Mouse (Mus musculus) lung, postnatal 36 days (tissue): ENCODE data around the gene Dst.
"Not testable (repeated sequence)": the region's sequence is repeated elsewhere in the genome, so short reads cannot be mapped to it uniquely, and the experiment has no call there.

Experiments used
- DNase-seq: peaks from one replicate; pipeline ENCODE4 v3.0.0; 2022; ENCODE audit warnings: mixed read lengths

The Dst gene

DNA sequence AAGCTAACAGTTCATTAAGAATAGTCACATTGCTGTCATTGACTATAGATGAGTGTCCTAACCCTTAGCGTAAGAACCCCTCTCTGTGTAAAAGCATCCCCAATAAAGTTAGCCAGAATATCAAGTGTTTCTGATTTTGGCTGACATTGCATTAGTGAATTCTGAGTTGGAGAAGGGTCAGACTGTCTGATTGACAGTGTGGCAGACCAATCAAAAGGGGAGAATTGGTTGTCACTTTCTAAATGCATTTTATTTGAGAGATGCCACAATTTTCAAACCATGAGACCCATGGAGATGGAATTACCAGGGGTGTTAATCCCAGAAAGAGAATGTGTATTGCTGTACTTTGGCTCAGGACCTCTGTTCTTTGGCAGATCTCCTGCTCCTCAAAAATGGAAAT, 125.5 kb downstream of the Dst start:
- DNase-seq: no peak

DNA sequence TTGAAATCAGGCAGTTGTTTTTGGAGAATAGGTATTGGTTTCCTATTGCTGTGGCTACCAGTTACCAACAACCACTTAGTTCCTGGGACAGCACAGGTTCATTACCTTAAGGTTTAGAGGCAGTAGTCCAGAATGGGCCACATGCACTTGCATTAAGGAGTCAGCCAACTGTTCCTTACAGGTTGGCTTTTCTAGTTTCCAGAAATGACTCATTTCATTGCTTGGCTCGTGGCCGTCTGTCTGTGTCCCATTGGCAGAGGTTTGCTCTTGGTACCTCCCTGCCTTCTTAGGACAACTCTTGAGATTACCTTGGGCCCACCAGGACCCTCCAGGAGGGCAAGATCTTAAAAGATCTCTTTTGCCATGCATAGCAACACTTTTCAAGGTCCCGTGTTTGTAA, 125.9 kb downstream of the Dst start:
- DNase-seq: no peak

DNA sequence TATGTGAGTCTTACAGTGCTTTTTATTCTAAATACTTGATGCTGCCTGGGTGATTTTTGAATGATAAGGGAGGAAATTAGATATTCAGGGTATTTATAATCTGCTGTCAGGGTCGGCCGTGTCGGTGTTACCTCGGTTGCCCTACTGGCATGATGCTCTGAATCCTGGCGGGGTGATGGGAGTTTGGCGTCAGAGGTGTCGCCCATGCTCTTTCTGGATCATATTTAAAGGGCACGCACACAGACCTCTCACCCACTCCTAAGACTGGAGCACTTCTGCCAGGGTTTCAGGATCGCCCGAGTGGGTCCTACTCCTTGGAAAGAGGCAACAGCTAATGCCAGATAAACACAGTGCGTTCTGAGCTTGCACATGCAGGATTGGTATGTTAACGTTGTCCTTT, 128.1 kb downstream of the Dst start:
- DNase-seq: no peak

DNA sequence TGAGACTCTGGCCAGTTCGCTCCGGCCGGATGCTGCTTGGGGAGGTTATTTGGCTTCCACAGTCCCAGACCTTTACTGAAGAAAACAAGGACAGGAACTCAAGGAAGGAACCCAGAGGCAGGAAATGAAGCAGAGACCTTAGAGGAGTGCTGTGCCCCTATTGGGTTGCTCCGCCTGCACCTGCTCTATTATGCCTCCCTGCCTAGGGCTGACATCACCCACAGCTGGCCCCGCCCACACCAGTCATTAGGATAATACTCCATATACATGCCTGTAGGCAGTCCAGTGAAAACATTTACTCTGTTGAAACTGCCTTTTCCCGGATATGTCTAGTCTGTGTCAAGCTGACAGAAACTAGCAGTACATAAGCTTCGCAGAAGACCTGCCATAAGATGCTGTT, 130.5 kb downstream of the Dst start:
- no peak for DNase-seq

DNA sequence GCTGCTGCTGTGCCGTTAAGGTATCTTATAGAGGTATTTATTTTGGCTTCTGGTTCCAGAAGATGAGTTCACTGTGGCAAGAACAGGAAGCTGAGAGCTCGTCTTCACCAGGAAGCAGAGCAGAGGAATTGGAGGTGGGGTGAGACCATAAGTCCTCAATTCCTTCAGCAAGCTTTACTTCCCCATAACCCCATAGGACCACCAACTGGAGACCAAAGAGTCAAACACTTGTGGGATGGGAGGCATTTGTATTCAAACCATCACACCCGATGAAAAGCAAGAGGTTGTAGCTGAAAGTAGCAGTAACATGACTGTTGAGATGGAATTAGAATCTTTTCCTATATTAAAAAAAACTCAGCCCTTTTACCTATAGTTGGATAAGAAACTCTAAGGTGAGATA, 132.0 kb downstream of the Dst start:
- DNase-seq: no peak

DNA sequence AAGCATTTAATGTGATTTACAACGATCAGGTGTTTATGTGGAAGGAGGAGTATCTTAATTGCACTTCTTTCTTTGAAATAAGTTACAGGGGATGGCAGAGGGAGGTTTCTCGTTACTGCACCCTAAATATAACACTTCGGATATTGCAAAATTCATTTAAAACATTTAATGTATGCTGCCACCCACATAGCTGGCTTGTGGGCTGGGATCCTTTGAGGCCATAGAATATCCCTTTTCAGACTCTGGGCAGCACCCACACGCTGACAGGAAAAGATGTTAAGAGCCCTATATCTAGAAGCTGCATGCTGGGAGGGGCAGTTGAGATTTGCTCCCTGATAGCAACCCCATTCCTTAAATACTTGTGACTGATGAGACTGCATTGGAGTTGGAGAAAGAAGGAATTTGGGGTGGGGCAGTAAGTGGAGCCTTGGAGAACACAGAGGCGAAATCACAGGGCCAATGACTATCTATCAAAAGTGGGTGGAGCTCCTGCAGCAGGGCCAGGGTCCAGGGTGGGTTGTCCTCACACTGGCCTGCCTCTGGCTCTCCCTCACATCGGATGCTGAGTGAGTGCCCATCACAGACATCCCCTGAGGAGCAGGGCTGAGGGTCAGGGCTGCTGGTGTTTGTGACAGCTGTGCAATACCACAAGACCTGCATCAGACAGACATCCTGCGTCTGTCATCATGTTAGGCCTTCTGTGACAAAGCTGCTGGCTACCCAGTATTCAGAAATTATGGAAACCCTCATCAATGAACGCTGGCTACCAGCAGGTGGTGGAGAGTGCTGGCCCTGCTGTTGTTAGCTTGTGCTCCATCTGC, 133.1 kb downstream of the Dst start:
- DNase-seq: peak; percentile 13

DNA sequence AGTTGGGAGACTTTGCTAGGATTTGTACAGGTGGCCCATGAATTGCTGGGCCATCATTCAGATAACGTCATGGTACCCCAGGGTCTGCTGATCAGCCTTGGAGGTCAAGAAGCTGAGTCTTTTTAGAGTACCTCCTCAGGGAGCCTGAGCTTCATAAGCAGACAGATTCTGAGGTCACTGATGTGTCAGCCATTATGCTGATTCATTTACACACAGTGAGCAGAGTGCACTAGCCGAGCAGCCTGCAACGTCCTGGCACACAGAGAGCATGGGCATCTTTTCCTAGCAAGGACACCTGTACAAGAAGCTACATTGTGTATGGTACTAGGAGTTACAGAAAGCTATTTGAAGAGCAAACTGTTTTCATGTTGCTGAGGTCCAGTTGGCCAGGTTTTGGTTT, 134.3 kb downstream of the Dst start:
- DNase-seq: no peak

DNA sequence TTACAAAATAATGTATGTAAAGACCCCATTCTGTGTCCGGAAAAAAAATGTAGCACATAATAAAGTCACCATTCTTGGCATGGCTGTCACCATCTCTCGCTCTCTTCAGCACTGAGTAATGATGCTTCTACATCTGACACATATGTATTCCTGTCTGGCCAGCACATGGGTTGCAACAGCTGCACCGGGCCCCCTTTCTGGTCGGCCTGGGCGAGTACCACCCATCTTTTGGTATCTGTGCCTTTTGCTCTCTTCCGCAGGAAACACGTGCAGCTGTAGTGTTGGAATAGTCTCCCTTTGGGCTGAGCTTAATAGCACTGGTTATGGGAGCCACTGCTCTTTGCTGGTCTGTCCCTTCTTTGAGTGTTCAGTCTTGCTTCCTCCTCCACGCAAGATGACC, 135.3 kb downstream of the Dst start:
- DNase-seq: no peak

DNA sequence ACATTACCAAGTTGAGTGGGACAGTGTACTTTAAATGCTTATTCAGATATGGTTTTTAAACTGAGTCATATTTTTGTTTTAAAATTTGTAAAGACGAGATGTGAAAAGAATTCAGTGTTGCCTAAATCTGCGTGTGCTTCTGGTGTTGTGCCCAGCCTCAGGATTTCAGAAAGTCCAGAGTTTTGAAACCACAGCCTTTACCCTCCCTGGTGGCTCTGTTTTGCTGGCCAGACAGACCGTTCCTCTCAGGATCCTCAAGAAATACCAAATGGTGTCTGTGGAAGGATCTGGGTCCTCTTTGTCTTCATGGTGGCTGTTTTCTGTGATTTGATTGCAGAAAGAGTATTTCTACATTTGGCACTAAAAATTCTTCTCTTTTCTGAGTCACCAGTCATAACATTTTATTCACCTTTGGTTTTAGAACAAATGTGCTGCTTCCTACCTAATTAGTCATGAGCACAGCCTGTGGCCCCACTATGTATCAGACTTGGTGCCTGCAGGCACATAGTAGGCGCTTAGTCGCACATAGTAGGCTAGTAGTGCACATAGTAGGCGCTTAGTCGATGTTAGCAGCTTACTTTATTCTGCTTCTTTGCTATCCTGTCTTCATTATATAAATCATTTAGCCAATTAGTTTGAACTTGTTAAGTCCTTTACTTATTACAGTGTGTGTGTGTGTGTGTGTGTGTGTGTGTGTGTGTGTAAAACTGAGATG, 136.0 kb downstream of the Dst start:
- no peak for DNase-seq

DNA sequence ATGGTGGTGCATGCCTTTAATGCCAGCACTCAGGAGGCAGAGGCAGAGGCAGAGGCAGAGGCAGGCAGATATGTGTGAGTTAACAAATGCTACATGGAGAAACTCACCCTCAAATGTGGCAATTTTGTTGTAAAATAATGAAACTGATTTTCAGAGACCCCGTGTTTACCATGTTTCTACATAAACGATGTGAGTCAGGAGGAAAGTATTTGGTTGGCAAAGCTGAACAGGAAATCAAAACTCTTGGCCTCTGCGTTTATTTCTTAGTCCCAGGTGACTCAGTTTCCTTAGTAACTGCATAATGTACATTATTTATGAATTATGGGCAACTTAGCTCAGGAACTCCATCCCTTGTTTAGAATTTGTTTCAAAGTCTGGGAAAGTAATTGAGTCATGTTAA, 136.7 kb downstream of the Dst start:
- no peak for DNase-seq

DNA sequence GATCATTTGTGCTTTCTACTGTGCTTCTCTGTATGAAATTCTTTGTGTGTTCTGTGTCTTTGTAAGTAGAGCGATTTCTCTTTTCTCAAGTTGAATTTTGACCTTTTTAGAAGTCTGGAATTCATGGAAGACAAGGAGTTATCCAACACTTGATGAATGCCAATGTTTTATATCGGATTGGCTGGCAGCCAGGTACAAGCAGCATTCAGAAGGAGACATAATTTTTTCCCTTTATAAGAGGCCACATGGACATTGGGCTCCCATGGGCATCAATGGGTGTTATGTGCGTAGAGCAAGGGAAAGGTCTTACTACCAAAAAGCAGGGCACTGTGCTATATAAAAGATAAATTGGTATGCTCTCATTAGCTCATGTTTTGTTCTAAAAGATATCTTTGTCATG, 139.3 kb downstream of the Dst start:
- no peak for DNase-seq

DNA sequence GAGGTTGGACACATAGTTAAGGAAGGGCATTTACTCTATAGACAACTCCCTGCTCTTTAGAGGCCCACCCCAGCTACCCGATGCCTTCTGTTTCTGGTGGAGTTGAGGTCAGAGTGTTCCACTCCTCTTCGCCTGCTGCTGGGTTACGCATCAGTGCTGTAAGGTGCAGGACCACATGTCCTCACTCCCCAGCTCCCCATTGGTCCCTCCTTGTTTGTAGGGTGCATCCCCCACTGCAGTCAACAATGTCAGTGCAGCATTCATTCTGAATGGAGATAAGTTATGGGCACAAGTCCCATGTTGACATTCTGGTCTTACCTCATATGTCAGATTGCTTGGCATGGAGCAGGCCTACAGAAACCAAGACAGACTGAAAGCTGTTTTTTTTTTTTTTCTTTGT, 143.2 kb downstream of the Dst start:
- DNase-seq: no peak

DNA sequence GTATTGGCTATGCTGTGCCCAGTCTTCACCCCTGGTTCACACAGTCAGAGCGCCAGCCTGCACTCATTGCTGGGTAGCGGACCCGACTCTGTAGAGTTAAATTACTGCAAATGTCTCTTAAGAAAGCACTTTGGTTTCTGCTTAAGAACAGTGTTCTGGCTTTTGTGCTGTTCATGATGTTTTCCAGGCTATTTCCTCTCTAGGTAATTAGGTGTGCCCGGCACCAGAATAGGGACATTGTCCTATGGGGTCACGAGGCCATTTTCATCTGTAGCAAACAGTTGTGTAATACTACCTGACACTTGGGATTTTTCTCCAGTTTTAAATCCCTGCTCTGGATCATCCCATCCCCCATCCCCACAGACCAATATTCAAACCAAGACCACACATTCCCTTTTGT, 144.4 kb downstream of the Dst start:
- DNase-seq: no peak

DNA sequence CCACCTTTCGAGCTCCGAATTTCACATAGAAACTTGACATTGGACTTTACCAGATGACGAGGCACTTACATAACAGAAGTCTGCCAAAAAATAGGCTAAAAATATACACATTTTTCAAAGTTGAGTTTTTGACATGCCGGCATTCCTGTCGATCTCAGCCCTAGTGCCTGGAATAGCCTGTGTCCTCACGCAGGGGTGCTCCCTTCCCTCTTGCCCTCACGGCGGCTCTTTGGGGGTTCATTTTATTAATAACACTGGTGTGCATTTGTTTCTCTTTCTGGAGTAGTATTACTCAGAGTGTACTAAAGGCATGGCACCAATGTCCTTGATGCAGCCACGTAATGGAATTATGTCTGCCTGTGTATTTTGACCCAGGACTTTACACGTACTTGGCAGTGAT, 146.9 kb downstream of the Dst start:
- no peak for DNase-seq

DNA sequence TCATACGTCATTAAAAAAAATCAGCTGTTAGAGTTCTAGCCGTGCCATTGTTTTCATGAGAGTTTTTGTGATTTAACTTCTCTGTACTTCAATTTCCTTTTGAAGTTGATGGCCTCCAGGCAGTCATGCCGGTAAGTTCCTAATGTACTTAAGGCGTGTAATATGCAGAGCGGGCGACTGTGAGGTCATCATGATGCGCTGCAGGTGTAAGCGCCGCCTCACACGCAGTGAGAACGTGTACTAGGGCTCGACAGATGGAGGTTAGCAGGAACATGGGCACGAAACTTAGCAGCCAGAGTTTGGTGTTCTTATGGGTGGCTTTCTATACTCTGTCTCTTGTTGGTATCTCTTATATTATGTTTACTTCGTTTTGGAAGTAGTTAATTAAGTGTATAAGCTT, 148.6 kb downstream of the Dst start:
- no peak for DNase-seq

DNA sequence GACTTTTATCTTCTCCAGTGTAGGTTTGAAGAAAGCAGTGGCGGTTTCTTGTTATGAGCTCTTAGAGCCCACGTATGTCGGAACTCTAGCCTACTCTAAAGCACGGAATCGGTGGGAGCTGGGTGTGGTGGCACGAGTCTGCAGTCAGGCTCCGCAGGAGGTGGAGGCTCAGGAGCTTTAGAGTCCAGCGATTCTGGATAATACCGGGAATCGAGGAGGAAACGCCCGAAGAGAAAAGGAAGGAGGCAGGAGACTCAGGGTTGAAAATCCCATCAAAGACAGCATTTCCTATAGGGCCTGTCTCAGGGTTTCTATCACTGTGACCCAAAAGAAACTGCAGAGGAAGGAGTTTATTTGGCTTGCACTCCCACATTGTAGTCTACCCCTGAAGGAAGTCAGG, 151.2 kb downstream of the Dst start:
- no peak for DNase-seq

DNA sequence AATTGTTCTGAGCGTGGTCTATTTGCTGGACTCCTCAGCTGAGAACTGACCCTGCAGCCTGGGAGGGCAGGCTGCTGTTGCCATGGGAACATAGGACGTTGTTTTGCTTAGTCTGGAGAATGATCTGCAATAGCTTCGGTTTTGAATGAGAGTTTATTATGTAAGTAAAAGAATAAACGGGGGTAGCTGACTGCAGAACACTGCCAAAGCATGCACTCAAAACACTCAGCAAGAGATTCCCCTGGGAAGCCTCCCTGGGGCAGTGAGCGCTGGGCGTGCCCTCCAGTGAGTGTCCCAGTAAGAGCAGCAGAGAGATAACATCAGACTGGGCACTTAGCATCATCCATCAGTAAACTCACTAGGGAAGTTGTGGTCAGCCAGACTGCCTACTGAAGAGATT, 152.4 kb downstream of the Dst start:
- DNase-seq: peak; percentile 64

DNA sequence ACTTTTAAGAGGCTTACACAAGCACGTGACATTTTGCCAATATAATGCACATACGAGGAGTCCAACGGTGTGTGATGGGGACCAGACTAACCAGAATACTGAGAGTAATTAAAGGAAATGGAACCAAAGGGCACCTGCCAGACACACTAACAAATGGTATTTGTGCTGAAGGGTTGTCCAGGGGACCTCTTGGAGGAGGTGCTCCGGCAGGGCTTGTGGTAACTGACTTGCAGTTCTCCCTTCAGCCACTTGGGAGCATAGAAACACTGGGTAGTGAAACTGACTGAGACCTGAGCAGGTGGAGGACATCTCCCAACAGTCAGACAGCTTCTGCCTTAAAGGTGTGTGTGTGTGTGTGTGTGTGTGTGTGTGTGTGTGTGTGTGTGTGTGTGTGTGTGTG, 153.1 kb downstream of the Dst start:
- peak; percentile 93 for DNase-seq

DNA sequence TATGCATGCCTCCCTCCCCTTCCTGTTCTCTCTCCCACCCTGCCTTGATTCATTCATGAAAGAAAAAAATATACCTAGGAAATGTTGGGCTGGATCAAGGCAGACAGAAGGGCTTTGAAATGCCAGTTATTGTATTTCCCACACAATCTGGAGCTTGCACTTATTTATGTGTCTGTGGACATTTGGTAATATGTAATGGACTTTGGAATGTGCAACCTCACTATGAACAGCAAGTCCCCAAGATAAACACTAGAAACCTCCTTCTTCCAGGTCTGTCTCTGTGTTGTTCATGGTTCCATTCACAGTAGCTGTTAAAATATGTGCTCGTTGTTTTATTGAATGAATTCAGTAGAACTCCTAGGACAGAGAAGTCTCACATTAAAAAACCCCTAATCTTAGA, 153.8 kb downstream of the Dst start:
- DNase-seq: no peak

DNA sequence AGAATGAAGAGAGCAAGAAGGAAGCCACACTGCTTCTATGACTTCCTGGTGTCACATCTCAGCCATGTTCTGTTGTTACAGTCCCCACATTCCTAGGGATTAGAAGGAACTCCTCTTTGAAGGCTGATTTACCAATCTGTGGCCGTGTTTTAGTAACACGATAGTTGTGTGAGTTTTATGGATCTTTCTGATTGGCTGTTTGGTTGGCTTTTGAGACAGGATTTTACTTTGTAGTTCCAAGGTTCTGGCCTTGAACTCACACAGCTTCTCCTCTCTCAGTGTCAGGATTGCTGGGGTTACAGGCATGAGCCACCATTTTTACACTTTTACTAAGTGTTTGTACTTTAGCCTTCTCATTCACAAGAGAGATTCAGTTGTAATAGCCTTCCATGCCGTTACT, 155.9 kb downstream of the Dst start:
- DNase-seq: no peak

DNA sequence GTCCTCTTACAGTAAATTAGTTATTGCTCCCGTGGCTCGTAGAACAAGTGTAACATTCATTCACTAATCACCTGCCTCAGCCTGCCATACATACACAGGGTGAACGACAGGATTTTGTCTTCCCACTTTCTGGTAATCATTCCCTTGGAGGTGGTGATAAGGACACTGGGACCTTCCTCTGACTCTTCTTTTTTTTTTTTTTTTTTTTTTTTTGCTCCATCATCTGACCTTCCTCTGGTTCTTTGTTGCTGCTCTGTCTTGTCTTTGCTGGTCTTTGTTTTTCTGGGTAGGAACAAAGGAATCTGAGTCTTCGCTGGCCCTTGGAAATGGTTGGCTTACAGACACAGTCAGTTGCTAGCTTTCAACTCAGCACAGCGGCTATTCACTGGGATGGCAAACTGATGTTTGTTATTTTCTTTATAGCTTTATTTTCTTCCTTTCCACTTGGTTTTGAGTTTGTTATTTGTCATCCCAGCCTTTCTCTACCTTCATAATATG, 157.6 kb downstream of the Dst start:
- DNase-seq: no peak

DNA sequence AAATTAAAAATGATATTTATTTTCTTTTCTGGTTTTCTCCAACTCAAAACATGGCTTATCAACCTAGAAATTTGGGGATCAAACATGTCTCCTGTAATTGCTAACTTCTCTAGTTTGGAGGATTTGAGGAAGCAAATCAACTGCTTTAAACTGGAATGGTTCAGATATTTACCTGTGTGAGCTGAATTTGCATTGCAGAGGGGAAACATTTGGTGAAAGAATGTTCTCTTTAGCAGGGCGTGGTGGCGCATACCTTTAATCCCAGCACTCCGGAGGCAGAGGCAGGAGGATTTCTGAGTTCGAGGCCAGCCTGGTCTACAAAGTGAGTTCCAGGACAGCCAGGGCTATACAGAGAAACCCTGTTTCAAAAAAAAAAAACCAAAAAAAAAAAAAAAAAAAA, 158.4 kb downstream of the Dst start:
- DNase-seq: not testable (repeated sequence)

DNA sequence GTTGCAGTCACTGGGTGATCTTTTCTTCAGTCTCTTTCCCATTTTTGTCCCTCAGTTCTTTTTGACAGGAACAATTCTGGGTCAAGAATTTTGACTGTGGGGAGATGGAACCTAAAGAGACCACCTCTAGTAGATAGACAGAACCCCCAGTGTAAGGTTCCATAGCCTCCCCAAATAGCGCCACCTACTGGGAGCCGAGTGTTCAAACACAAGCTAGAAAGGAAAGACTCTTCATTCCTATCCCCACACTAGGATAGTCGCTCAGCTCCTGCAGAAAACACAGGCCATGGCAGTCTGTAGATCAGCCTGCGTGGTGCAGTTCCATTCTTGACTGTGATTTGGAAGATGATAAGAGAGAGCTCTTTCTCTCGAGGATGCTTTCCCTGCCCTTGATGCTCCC, 160.3 kb downstream of the Dst start:
- peak; percentile 16 for DNase-seq

DNA sequence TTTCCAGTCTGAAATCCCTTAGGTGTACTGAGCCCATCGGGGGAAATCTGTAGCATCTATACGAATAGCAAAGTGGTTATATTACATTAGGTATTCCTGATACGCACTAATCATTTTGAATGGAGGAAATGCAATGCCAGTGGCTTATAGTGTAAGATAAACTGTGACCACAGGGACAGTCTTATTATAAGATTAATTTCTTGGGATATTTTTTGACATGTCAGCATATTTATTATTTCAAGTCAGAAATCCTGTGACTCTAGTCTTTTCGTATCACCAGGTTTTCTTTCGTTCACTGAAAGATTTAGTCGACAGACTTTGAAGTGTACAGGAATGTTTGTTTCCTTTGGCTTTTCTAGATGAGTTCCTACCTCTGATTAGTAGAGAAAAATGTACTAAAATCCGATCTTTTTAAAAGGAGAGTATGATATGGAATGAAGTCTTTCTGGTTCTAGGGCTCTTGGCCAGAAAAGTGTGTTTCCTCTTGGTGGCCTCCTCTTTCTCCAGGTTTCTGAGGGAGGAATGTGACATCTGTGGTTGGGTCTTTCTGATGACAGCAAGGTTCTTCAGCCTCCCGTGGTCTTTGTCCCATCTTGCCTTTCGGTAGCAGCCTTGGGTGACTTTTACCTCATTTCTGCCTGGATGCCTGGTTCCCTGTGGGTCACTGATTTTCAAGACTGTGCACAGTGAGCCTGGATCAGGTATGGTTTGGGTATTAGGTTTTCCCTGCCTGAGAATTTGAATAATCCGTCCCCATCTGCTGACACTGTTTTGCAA, 161.7 kb downstream of the Dst start:
- DNase-seq: no peak
